Mouse (Mus musculus): ENCODE data around the gene Map4k4.

The Map4k4 gene

GRCm38 (mm10) chr1:39962840-39963239, 62.1 kb downstream of the Map4k4 start:
- DNase-seq (ENCODE audit: low spot score in 2 of 2) = no peak

- no peak for DNase-seq (ENCODE audit: low spot score in 2 of 2)
Observed at GRCm38 (mm10) chr1:39963821-39964220, 63.1 kb downstream of the Map4k4 start.

GRCm38 (mm10) chr1:39964427-39964826, 63.7 kb downstream of the Map4k4 start:
- no peak for DNase-seq (ENCODE audit: low spot score in 2 of 2)

GRCm38 (mm10) chr1:39965461-39965860, 64.7 kb downstream of the Map4k4 start:
- DNase-seq (ENCODE audit: low spot score in 2 of 2) = no peak

GRCm38 (mm10) chr1:39968999-39969398, 68.3 kb downstream of the Map4k4 start:
- no peak for DNase-seq (ENCODE audit: low spot score in 2 of 2)

- no peak for DNase-seq (ENCODE audit: low spot score in 2 of 2)
Observed at GRCm38 (mm10) chr1:39969771-39970406, 69.2 kb downstream of the Map4k4 start.

GRCm38 (mm10) chr1:39972411-39972810, 71.7 kb downstream of the Map4k4 start:
- no peak for DNase-seq (ENCODE audit: low spot score in 2 of 2)

GRCm38 (mm10) chr1:39973911-39974310, 73.2 kb downstream of the Map4k4 start:
- no peak for DNase-seq (ENCODE audit: low spot score in 2 of 2)

- DNase-seq (ENCODE audit: low spot score in 2 of 2) = no peak
Observed at GRCm38 (mm10) chr1:39975005-39975404, 74.3 kb downstream of the Map4k4 start.

- no peak for DNase-seq (ENCODE audit: low spot score in 2 of 2)
Observed at GRCm38 (mm10) chr1:39976107-39976506, 75.4 kb downstream of the Map4k4 start.

GRCm38 (mm10) chr1:39976847-39977744, 76.4 kb downstream of the Map4k4 start:
- no peak for DNase-seq (ENCODE audit: low spot score in 2 of 2)

GRCm38 (mm10) chr1:39978781-39979486, 78.2 kb downstream of the Map4k4 start:
- DNase-seq (ENCODE audit: low spot score in 2 of 2) = peak in 1 of 2 experiments; percentile 13

GRCm38 (mm10) chr1:39980314-39981290, 79.9 kb downstream of the Map4k4 start:
- DNase-seq (ENCODE audit: low spot score in 2 of 2) = no peak

- no peak for DNase-seq (ENCODE audit: low spot score in 2 of 2)
Observed at GRCm38 (mm10) chr1:39981970-39982369, 81.3 kb downstream of the Map4k4 start.

- no peak for DNase-seq (ENCODE audit: low spot score in 2 of 2)
Observed at GRCm38 (mm10) chr1:39982727-39983487, 82.2 kb downstream of the Map4k4 start.

- DNase-seq (ENCODE audit: low spot score in 2 of 2) = no peak
Observed at GRCm38 (mm10) chr1:39984331-39984730, 83.6 kb downstream of the Map4k4 start.

GRCm38 (mm10) chr1:39986820-39987219, 86.1 kb downstream of the Map4k4 start:
- DNase-seq (ENCODE audit: low spot score in 2 of 2) = no peak

- DNase-seq (ENCODE audit: low spot score in 2 of 2) = no peak
Observed at GRCm38 (mm10) chr1:39988841-39989240, 88.1 kb downstream of the Map4k4 start.

- DNase-seq (ENCODE audit: low spot score in 2 of 2) = no peak
Observed at GRCm38 (mm10) chr1:39990041-39990440, 89.3 kb downstream of the Map4k4 start.

- DNase-seq (ENCODE audit: low spot score in 2 of 2) = no peak
Observed at GRCm38 (mm10) chr1:39993921-39994320, 93.2 kb downstream of the Map4k4 start.
